Mouse (Mus musculus) brain, embryonic 14.5 days (tissue): ENCODE data around the gene Kif1c.

Experiments used
- CTCF ChIP-seq: fragments of 200-500 bp; IDR thresholded peaks from 2 replicates; pipeline ENCODE4 v1.5.1; 2012; ENCODE audit warnings: inconsistent platforms, mild to moderate bottlenecking, moderate library complexity, borderline replicate concordance; ENCODE audit not compliant: insufficient read depth, insufficient read length; ENCODE audit errors: extremely low read depth
- POLR2A ChIP-seq: fragments of 200-500 bp; IDR thresholded peaks from 2 replicates; pipeline ENCODE4 v1.6.1; 2012; ENCODE audit warnings: mild to moderate bottlenecking, inconsistent platforms, borderline replicate concordance; ENCODE audit not compliant: poor library complexity, insufficient read depth, insufficient read length, severe bottlenecking; ENCODE audit errors: extremely low read depth

DNA sequence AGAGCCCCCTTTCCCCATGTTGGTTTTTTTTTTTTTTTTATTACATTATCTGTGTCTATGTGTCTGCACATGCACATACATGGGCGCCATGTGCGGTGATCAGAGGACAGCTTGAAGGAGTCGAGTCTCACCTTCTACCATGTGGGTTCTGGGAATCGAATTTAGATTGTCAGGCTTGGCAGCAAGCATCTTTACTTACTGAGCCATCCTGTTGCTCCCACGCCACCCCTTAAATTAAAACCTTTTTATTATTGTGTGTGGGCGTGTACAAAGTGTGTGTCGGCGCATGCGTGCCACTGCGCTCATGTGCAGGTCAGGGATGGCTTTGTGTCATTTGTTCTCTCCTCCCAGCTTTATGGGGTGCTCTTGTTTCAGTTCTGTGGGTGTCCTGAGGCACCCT lies 10.7 kb downstream of the Kif1c start:
- TF ChIP-seq CTCF (no peak), POLR2A (no peak)
